Mouse (Mus musculus) heart, postnatal 0 days (tissue): ENCODE data around the gene Pdzrn3. TPM values are rescaled to one million over a fixed set of nuclear protein-coding genes. Genes with fewer than 3 reads are reported as not detected.

Source experiments
- ATAC-seq: fragments of 200-750 bp; cut with Nextera tagmentation; 2 replicates; pipeline ENCODE4 v1.8.0; 2017; ENCODE audit warnings: low read depth, moderate number of reproducible peaks, moderate library complexity; ENCODE audit not compliant: insufficient read depth
- DNase-seq: peaks from one replicate; pipeline ENCODE4 v3.0.0-alpha.2; 2016; ENCODE audit warnings: low spot score
- H3K27ac ChIP-seq: fragments of 300-500 bp; sonication (generic); 2 replicates; pipeline ENCODE4 v1.5.1; 2014; ENCODE audit warnings: low read depth, mild to moderate bottlenecking
- H3K27me3 ChIP-seq: fragments of 300-500 bp; sonication (generic); 2 replicates; pipeline ENCODE4 v1.6.1; 2014; ENCODE audit warnings: low read length, mixed read lengths; ENCODE audit not compliant: control insufficient read depth, insufficient read depth
- H3K36me3 ChIP-seq: fragments of 300-500 bp; sonication (generic); replicated peaks from 2 replicates; pipeline ENCODE4 v1.6.1; 2014; ENCODE audit warnings: low read length, mixed read lengths; ENCODE audit not compliant: control insufficient read depth, insufficient read depth
- H3K4me1 ChIP-seq: fragments of 300-500 bp; sonication (generic); 2 replicates; pipeline ENCODE4 v1.6.1; 2014; ENCODE audit warnings: antibody characterized with exemption; ENCODE audit not compliant: control insufficient read depth, insufficient read depth
- H3K4me2 ChIP-seq: fragments of 300-500 bp; sonication (generic); 2 replicates; pipeline ENCODE4 v1.6.1; 2014; ENCODE audit warnings: low read depth, mild to moderate bottlenecking, low read length, moderate library complexity
- H3K4me3 ChIP-seq: fragments of 300-500 bp; sonication (generic); 2 replicates; pipeline ENCODE4 v1.5.1; 2014; ENCODE audit warnings: low read depth, low read length
- H3K9ac ChIP-seq: fragments of 300-500 bp; sonication (generic); replicated peaks from 2 replicates; pipeline ENCODE4 v1.6.1; 2014; ENCODE audit warnings: low read depth, low read length, mixed read lengths
- H3K9me3 ChIP-seq: fragments of 300-500 bp; sonication (generic); replicated peaks from 2 replicates; pipeline ENCODE4 v1.6.1; 2016; ENCODE audit warnings: low read length; ENCODE audit not compliant: control insufficient read depth
- CTCF ChIP-seq: IDR thresholded peaks from 2 replicates; pipeline ENCODE4 v1.5.1; 2016; ENCODE audit warnings: antibody characterized with exemption, control low read depth, low read depth
- EP300 ChIP-seq: IDR thresholded peaks from 2 replicates; pipeline ENCODE4 v1.6.1; 2016; ENCODE audit warnings: antibody characterized with exemption, low read depth
- WGBS: fragments of 180-500 bp; shearing (Covaris S2); extraction: QIAGEN DNeasy Blood & Tissue Kit; methylation state at CpG from one replicate; pipeline ENCODE4 v1.1.7; 2014; 5-methylcytosine and 5-hydroxymethylcytosine counted together
- polyA plus RNA-seq: library from polyadenylated mRNA; unstranded; fragments of >200 nt; fragmentation: Nextera tagmentation; extraction: Ambion mirVana; gene quantifications from 2 replicates; pipeline ENCODE4 v1.2.1, GENCODE M21; 2015
- total RNA-seq: library from RNA; depleted of rRNA; stranded (reverse); fragments of >200 nt; gene quantifications from 2 replicates; pipeline ENCODE4 v1.2.3, GENCODE M21; 2014; ENCODE audit warnings: low replicate concordance

The Pdzrn3 gene
- total and polyA plus RNA-seq, 2 experiments from 2014 or later, result 12.2 to 116 TPM

GRCm38 (mm10) chr6:101276261-101276660 lies 101.4 kb downstream of the Pdzrn3 start:
- Histone ChIP-seq H3K4me2 (no peak overlapping the region), H3K4me1 (peaks cover 66% of the 10 kb centered on the region), H3K9ac (no peak overlapping the region), H3K9me3 (no peaks in the 10 kb centered on the region), H3K27me3 (no peaks in the 10 kb centered on the region), H3K27ac (peak overlapping the region; percentile 90), H3K4me3 (no peak overlapping the region), H3K36me3 (peaks cover 10% of the 10 kb centered on the region; the same call in 1 of the 2 replicates)
- no peak for TF ChIP-seq CTCF
- TF ChIP-seq EP300, result no peak
- ATAC-seq (no peak), DNase-seq (no peak)
- 57% methylated on average over 8 of the region's 8 CpGs for WGBS

- H3K4me3 ChIP-seq, result no peak overlapping the region
- no peaks in the 10 kb centered on the region for H3K9me3 ChIP-seq
- no peak for DNase-seq
- H3K27me3 ChIP-seq, result no peaks in the 10 kb centered on the region
- H3K9ac ChIP-seq, result no peak overlapping the region
- 59% methylated on average over 3 of the region's 3 CpGs for WGBS
- H3K36me3 ChIP-seq, result peaks cover 10% of the 10 kb centered on the region; the same call in 1 of the 2 replicates
- TF ChIP-seq EP300, result no peak
- TF ChIP-seq CTCF, result no peak
- no peak overlapping the region for H3K4me2 ChIP-seq
- ATAC-seq, result no peak
- H3K27ac ChIP-seq, result peak overlapping the region; percentile 90
- H3K4me1 ChIP-seq, result peaks cover 67% of the 10 kb centered on the region
Observed at GRCm38 (mm10) chr6:101275806-101276205, 101.9 kb downstream of the Pdzrn3 start.

DNA sequence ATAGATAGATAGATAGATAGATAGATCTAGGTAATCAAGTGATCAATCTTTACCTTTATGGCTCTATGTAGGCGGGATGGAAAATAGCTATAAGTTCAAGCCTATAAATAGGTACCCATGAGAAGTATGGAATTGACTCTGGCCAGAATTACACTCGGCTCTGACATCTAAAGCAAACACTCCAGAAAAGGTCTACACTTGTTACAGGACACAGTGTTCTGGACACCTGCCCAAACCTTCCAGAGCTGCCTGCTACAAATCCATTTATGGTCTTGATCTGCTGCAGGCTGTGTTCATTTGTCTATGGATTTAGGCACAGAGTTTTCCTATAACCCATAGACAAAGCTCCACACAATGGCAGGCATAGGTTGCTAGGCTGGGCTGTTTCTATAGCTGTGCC lies 102.9 kb downstream of the Pdzrn3 start:
- Histone ChIP-seq H3K4me1 (peaks cover 70% of the 10 kb centered on the region), H3K4me3 (no peak overlapping the region), H3K27ac (peak overlapping the region; percentile 90), H3K27me3 (no peaks in the 10 kb centered on the region), H3K9ac (no peak overlapping the region), H3K36me3 (peaks cover 10% of the 10 kb centered on the region; the same call in 1 of the 2 replicates), H3K9me3 (no peaks in the 10 kb centered on the region), H3K4me2 (no peak overlapping the region)
- WGBS, result 26% methylated on average over 2 of the region's 2 CpGs
- TF ChIP-seq EP300 (no peak), CTCF (no peak)
- peak; percentile 69 for ATAC-seq
- DNase-seq, result peak; percentile 84

GRCm38 (mm10) chr6:101272256-101272655 lies 105.4 kb downstream of the Pdzrn3 start:
- peaks cover 78% of the 10 kb centered on the region for H3K4me1 ChIP-seq
- no peak for TF ChIP-seq CTCF
- TF ChIP-seq EP300, result no peak
- no peaks in the 10 kb centered on the region for H3K27me3 ChIP-seq
- H3K9me3 ChIP-seq, result no peaks in the 10 kb centered on the region
- H3K9ac ChIP-seq, result no peak overlapping the region
- no peak overlapping the region for H3K4me3 ChIP-seq
- H3K4me2 ChIP-seq, result peak overlapping the region; percentile 36
- peak overlapping the region; percentile 90 for H3K27ac ChIP-seq
- 32% methylated on average over 4 of the region's 4 CpGs for WGBS
- H3K36me3 ChIP-seq, result peaks cover 10% of the 10 kb centered on the region; the same call in 1 of the 2 replicates
- no peak for ATAC-seq
- no peak for DNase-seq

DNA sequence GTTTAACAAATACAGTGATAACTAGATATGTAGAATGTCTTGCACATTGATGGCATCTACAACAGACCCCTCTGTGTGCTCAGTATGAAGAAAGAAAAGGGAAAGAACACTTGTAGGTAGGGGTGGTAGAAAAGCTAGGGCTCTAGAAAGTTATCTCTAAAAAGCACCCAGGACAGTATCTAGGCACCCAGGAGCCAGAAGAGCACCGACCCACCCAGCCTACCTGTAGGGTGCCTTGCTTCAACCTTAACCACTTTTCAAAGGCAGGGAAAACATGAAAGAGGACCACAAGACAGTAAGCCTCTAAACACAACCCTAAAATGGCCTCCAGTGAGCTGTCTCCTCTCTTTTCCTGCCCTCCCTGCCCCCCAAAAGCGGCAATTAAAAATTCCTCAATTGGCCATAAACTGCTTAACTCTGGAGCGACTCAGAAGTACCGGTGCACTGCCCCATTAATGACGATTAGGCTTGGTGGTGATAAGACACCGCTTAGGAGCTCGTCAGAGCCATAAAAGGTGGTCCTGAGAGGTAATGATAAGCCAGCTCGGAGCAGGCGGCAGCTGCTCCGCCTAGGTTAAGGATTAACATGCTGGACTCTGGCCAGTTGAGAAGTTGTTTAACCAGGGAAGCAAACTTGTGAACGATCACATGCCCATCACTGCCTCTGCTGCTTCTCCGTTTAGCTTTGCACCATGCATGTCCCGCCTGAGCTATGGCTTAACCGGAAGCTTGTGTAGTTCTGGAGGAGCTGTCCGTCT lies 106.1 kb downstream of the Pdzrn3 start:
- H3K9ac ChIP-seq, result no peak overlapping the region
- H3K9me3 ChIP-seq, result no peaks in the 10 kb centered on the region
- peak overlapping the region; percentile 36 for H3K4me2 ChIP-seq
- no peak overlapping the region for H3K4me3 ChIP-seq
- H3K27me3 ChIP-seq, result no peaks in the 10 kb centered on the region
- peaks cover 81% of the 10 kb centered on the region for H3K4me1 ChIP-seq
- peak; percentile 64 for DNase-seq
- peaks cover 8% of the 10 kb centered on the region; the same call in 1 of the 2 replicates for H3K36me3 ChIP-seq
- 27% methylated on average over 15 of the region's 15 CpGs for WGBS
- peak; percentile 73 for ATAC-seq
- H3K27ac ChIP-seq, result peak overlapping the region; percentile 90
- TF ChIP-seq EP300, result peak; percentile 67; the same call in 1 of the 2 replicates
- no peak for TF ChIP-seq CTCF
